Mouse (Mus musculus) neural tube, embryonic 14.5 days (tissue): ENCODE measurements around the gene Vwce. TPM values are rescaled to one million over a fixed set of nuclear protein-coding genes. Genes with fewer than 3 reads are reported as not detected.

Source experiments
- ATAC-seq: fragments of 200-750 bp; cut with Nextera tagmentation; 2 replicates; pipeline ENCODE4 v1.8.0; 2017; ENCODE audit warnings: low read depth, mild to moderate bottlenecking, moderate TSS enrichment, moderate library complexity
- H3K27ac ChIP-seq: fragments of 300-500 bp; sonication (generic); 2 replicates; pipeline ENCODE4 v1.5.1; 2014; ENCODE audit warnings: low read depth, mild to moderate bottlenecking, control low read depth, low read length, moderate library complexity, mixed read lengths
- H3K27me3 ChIP-seq: fragments of 300-500 bp; sonication (generic); 2 replicates; pipeline ENCODE4 v1.6.1; 2014; ENCODE audit warnings: low read length; ENCODE audit not compliant: control insufficient read depth, insufficient read depth
- H3K36me3 ChIP-seq: fragments of 300-500 bp; sonication (generic); 2 replicates; pipeline ENCODE4 v1.6.1; 2014; ENCODE audit warnings: low read length, mixed read lengths; ENCODE audit not compliant: control insufficient read depth, insufficient read depth
- H3K4me1 ChIP-seq: fragments of 300-500 bp; sonication (generic); 2 replicates; pipeline ENCODE4 v1.6.1; 2014; ENCODE audit warnings: low read length; ENCODE audit not compliant: control insufficient read depth, insufficient read depth
- H3K4me2 ChIP-seq: fragments of 300-500 bp; sonication (generic); 2 replicates; pipeline ENCODE4 v1.6.1; 2014; ENCODE audit warnings: mild to moderate bottlenecking, low read depth, low read length, control low read depth
- H3K4me3 ChIP-seq: fragments of 300-500 bp; sonication (generic); 2 replicates; pipeline ENCODE4 v1.5.1; 2014; ENCODE audit warnings: low read depth, low read length, control low read depth, mixed read lengths
- H3K9ac ChIP-seq: fragments of 300-500 bp; sonication (generic); replicated peaks from 2 replicates; pipeline ENCODE4 v1.6.1; 2014; ENCODE audit warnings: low read depth, mild to moderate bottlenecking, control low read depth, low read length, mixed read lengths
- H3K9me3 ChIP-seq: fragments of 300-500 bp; sonication (generic); 2 replicates; pipeline ENCODE4 v1.6.1; 2016; ENCODE audit warnings: low read length; ENCODE audit not compliant: control insufficient read depth
- WGBS: fragments of 180-500 bp; shearing (Covaris S2); extraction: QIAGEN DNeasy Blood & Tissue Kit; methylation state at CpG from one replicate; pipeline ENCODE4 v1.1.7; 2014; 5-methylcytosine and 5-hydroxymethylcytosine counted together
- polyA plus RNA-seq: library from polyadenylated mRNA; unstranded; fragments of >200 nt; fragmentation: Nextera tagmentation; extraction: Ambion mirVana; gene quantifications from 2 replicates; pipeline ENCODE4 v1.2.1, GENCODE M21; 2014

Vwce gene
- polyA plus RNA-seq, 1 experiment from 2014 or later, result 1.7 TPM

DNA sequence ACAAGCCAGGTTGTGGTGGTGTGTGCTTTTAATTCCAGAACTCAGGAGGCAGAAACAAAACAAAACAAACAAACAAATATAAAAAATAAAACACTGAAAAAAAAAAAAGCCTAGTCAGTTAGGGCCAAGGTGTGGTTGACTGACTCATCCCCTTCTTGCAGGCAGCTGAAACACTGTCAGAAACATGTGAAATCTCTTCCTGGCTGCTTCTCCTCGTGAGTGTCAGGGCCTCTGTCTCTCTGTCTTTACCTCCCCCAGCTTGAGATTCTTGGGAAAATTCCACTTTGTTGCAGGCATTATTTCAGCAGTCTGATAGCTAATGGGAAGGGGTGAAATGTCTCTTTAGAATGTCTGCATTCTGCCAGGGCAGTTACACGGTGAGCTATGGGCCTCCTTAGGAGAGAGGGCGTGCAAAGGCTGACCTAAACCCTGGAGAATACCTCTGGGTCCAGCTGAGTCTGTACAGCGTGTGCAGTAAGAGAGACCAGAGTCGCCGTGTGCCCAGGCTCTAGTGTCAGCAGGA, 31.7 kb upstream of the Vwce start:
- ATAC-seq, result peak; percentile 22; the same call in 1 of the 2 replicates
- Histone ChIP-seq H3K4me3 (peak overlapping the region; percentile 30), H3K36me3 (no peaks in the 10 kb centered on the region; the same call in 1 of the 2 replicates), H3K9ac (peak overlapping the region; percentile 86), H3K27me3 (no peaks in the 10 kb centered on the region), H3K4me1 (peaks cover 29% of the 10 kb centered on the region), H3K4me2 (peak overlapping the region; percentile 63), H3K9me3 (no peaks in the 10 kb centered on the region), H3K27ac (peak overlapping the region; percentile 96)
- WGBS, result 0% methylated on average over 6 of the region's 6 CpGs

DNA sequence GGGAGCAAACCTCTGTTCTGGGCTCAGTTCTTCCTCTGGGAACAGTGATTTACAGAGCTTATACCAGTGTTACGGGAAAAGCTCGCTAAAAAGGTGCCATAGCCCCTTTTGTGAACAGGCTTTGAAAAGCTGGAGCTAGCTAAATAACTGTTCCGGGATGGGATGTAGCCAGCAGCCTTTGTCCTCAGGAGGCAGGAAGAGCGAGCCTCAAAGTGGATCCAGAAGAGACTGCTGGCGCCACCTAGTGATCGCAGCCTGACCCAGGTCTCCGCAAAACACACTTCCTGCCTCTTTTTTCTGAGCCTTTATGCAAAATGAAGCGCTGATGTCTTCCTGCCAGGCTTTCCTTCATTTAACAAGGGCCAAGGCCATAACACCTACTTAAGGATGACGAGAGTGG, 31.2 kb upstream of the Vwce start:
- H3K27me3 ChIP-seq, result no peaks in the 10 kb centered on the region
- peak overlapping the region; percentile 30 for H3K4me3 ChIP-seq
- peak overlapping the region; percentile 96 for H3K27ac ChIP-seq
- H3K4me2 ChIP-seq, result peak overlapping the region; percentile 63
- WGBS, result under 1% methylated on average over 9 of the region's 9 CpGs
- no peaks in the 10 kb centered on the region for H3K9me3 ChIP-seq
- peak; percentile 72 for ATAC-seq
- peak overlapping the region; percentile 86 for H3K9ac ChIP-seq
- peaks cover 3% of the 10 kb centered on the region; the same call in 1 of the 2 replicates for H3K36me3 ChIP-seq
- peaks cover 29% of the 10 kb centered on the region for H3K4me1 ChIP-seq

DNA sequence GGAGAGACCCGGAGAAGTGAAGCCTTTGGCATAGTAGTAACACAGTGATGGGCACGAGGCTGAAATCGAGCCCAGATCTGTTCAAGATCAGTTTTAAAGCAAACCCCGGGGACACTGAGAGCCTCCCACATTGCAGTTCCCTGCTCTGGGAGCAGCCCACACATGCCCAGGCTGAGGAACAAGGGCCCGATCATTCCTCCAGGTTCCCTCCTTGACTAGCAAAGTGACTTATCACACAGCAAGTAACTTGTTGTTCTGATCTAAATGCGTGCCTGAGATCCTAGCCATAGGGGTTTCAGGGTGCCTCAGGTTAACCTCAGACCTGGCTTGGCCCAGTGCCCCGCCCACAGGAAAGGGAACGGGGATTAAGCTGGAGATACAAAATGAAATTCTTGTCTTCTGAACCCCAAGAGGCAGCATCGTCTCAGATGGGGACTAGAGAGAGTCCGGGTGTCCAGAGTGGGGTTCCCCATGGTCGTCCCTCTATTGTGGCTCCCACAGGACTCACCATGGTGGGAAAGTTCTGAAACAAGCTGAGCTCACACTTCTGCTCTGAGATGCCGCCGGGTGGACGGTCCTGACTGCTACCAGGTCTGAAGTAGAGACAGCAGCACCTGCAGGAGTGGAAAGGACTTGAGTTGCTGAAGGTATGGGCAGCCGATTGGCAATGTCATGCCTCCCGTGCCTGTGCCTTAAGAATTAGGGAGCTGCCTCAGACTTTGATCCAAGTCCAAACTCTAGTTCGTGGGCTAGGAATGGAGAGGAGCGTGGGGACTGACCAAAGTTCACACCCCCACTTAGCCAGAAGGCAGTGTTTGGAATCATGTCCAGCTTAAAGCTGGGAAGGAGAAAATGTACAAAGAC, 30.1 kb upstream of the Vwce start:
- peaks cover 29% of the 10 kb centered on the region for H3K4me1 ChIP-seq
- no peak overlapping the region for H3K4me2 ChIP-seq
- H3K27me3 ChIP-seq, result no peaks in the 10 kb centered on the region
- H3K4me3 ChIP-seq, result no peak overlapping the region
- peak overlapping the region; percentile 66; the same call in 1 of the 2 replicates for H3K9ac ChIP-seq
- no peak for ATAC-seq
- peaks cover 13% of the 10 kb centered on the region for H3K36me3 ChIP-seq
- H3K27ac ChIP-seq, result no peak overlapping the region
- 90% methylated on average over 18 of the region's 18 CpGs for whole genome bisulfite sequencing
- H3K9me3 ChIP-seq, result no peaks in the 10 kb centered on the region

DNA sequence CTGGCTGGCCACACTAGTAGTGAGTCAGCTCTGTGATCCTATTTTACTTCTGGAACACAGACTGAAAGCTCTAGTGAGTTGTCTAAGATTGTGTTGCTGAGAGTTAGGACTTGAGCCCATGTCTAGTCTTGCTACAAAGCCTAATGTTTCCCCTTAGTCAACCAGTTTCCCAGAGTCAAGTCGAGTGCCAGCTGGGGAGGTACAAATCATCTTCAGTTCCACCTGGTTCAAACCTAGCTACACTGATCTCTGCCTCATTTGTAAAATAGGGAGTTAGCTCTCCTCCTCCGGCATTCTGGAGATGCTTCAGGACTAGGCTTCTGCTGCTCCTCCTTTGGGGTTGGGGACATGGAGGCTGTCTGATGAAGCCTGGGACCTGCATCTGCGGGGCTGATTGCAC, 29.5 kb upstream of the Vwce start:
- Histone ChIP-seq H3K4me1 (peaks cover 29% of the 10 kb centered on the region), H3K9me3 (no peaks in the 10 kb centered on the region), H3K9ac (peak overlapping the region; percentile 66), H3K4me2 (peak overlapping the region; percentile 80), H3K4me3 (peak overlapping the region; percentile 77), H3K27ac (peak overlapping the region; percentile 94), H3K27me3 (no peaks in the 10 kb centered on the region), H3K36me3 (peaks cover 19% of the 10 kb centered on the region)
- 57% methylated on average over 3 of the region's 3 CpGs for WGBS
- no peak for ATAC-seq

DNA sequence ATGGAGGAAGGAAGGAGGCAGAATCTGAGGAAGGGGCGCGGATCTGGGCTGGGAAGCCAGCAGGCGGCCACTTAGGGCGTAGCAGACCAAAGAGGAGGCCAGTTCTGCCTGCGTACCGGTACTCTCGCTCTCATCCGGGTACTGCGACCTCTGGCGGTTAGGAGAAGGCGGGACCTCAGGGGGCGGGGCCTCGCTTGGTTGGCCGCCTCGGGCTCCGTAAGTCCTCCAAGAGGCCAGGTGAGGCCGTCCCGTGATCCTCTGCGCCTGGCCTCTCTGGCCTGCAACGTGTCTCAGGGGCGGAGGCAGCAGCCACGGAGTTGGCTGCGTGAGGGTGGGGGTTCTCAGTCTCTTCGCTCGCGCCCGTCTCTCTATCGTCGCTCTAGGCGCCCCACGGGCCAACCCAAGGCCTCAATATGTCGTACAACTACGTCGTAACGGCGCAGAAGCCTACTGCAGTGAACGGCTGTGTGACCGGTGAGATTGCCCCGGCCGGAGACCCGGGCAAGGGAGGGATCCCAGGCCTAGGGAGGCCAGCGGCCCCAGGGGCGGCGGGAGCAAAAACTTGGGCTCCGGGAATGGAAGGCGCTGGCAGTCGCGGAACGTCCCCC, 28.6 kb upstream of the Vwce start, which contains the start of the genes Ddb1 and Tkfc:
Gene Ddb1, plus strand, starts transcription at position 35 of the 608 bp plus-strand sequence.
Gene Tkfc, minus strand, starts transcription at position 362 of the 608 bp plus-strand sequence.
- H3K27ac ChIP-seq, result peak within 1 kb of the TSS; percentile 94
- H3K4me1 ChIP-seq, result peaks cover 29% of the 10 kb centered on the region
- H3K9me3 ChIP-seq, result no peaks in the 10 kb centered on the region
- peak within 1 kb of the TSS; percentile 80 for H3K4me2 ChIP-seq
- peak; percentile 96 for ATAC-seq
- H3K9ac ChIP-seq, result peak within 1 kb of the TSS; percentile 66
- H3K36me3 ChIP-seq, result peaks cover 28% of the 10 kb centered on the region
- WGBS, result under 1% methylated on average over 48 of the region's 49 CpGs
- no peaks in the 10 kb centered on the region for H3K27me3 ChIP-seq
- H3K4me3 ChIP-seq, result peak within 1 kb of the TSS; percentile 77

DNA sequence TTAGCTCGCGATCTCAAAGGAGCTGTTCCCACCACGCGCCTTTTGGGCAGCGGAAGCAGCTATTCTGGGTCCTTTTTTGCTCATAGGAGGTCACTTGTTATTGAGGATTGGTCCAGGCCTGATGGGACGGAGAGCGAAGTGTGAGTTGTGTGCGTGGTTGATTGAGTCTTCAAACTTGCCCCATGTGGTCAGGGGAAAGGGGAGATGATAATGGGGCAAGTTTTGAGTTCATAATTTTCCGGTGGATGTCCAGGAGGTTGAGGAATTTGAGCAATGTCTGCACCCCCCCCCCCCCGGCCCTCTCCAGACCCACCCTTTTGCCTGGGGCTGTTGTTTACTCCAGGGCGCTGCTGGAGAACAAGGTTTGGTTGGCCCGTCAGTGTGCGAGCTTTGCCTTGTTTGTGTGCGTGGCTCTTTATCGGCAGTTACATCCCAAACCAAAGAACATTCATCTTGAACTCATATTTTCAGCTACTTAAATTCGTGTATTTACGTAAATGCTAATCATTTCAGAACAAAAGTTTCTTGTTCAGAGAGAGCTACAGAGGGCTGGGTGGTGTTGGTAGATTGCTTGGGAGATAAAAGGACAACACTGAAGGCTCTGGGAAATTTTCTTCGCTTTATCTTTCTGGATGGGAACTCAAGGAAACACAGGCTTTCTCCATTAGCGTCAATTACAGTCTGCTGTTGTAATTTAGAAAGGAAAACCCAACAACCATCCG, 28.0 kb upstream of the Vwce start:
- Histone ChIP-seq H3K4me1 (peaks cover 29% of the 10 kb centered on the region), H3K4me3 (peak overlapping the region; percentile 77), H3K27ac (peak overlapping the region; percentile 94), H3K9me3 (no peaks in the 10 kb centered on the region), H3K4me2 (peak overlapping the region; percentile 80), H3K27me3 (no peaks in the 10 kb centered on the region), H3K36me3 (peaks cover 34% of the 10 kb centered on the region), H3K9ac (peak overlapping the region; percentile 66)
- no peak for ATAC-seq
- 9% methylated on average over 20 of the region's 20 CpGs for WGBS

DNA sequence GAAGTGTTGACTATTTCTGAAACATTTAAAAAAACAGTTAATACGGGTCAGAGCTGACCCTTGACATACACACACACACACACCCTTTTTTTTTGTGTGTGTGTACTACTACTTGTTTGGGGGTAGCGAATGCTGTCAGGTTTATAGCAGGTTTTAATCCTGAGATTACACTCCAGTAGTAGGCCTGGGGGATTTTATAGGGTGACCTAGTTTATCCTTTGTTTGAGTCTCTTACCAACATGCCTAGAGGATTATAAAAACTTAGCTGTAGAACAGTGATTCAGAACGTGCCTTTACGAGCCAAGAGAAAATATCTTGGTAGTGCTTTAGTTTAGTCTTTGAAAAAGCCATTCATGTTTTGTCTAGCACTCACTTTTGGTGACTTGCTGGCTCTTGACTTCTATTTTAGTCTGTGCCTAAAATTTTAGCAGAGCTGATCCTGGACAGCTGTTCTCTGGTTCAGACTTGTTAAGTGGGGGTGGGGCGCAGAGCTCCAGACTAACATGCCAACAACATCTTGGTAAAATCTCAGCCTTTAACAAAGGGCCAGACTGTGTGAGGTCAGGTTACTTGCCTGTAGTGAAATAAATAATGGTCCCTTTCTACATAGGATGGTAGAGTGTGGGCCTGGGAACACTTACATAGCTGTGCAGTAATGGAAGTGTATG, 25.3 kb upstream of the Vwce start:
- no peak overlapping the region for H3K4me2 ChIP-seq
- no peaks in the 10 kb centered on the region for H3K27me3 ChIP-seq
- H3K36me3 ChIP-seq, result peaks cover 60% of the 10 kb centered on the region
- WGBS, result 90% methylated on average over 5 of the region's 5 CpGs
- H3K4me1 ChIP-seq, result peaks cover 17% of the 10 kb centered on the region
- no peak for ATAC-seq
- no peak overlapping the region for H3K4me3 ChIP-seq
- H3K9me3 ChIP-seq, result no peaks in the 10 kb centered on the region
- no peak overlapping the region for H3K9ac ChIP-seq
- no peak overlapping the region for H3K27ac ChIP-seq

DNA sequence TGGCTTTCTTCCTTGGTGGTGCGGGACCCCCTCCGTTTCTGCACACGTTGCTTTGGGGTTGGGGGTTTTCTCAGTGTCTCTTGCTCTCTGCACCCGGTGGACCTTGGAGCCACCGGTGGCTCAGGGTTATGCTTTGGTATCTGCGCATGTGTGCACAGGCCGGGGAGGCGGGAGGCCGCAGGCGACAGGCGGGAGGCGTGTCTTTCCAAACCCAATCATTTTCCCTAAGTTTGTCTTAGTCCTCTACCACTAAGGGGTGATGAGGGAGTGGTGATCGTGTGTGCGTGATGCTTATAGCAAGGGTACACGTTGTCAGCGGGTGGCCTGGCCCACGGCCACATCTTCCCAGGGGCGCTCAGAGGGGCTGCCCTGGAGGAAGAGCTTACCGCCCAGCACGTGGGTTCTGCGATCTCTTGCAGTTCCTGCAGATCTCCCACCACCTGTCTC, 882 bp downstream of the Vwce start:
- Histone ChIP-seq H3K4me3 (peak overlapping the region; percentile 35), H3K27me3 (no peaks in the 10 kb centered on the region), H3K27ac (no peak overlapping the region), H3K9me3 (no peaks in the 10 kb centered on the region), H3K4me2 (peak overlapping the region; percentile 87), H3K9ac (peak overlapping the region; percentile 48), H3K4me1 (peaks cover 8% of the 10 kb centered on the region), H3K36me3 (peaks cover 5% of the 10 kb centered on the region; the same call in 1 of the 2 replicates)
- WGBS, result 5% methylated on average over 21 of the region's 21 CpGs
- ATAC-seq, result peak; percentile 90
